Mouse (Mus musculus) layer of hippocampus, adult 9-10 months (tissue): ENCODE measurements around the gene Snx32.
A peak's percentile ranks its signal among the peaks of the same experiment; 100 is the strongest.

Experiments
- DNase-seq: peaks from one replicate; pipeline ENCODE4 v3.0.0; 2022; ENCODE audit warnings: low spot score

The Snx32 gene

GRCm38 (mm10) chr19:5483386-5484359, 26.7 kb downstream of the Snx32 start:
- no peak for DNase-seq

- no peak for DNase-seq
These were observed 28.9 kb downstream of the Snx32 start for GRCm38 (mm10) chr19:5481398-5481797.

- DNase-seq, result no peak
These were observed 30.3 kb downstream of the Snx32 start for GRCm38 (mm10) chr19:5480016-5480415.

GRCm38 (mm10) chr19:5477668-5478300, 32.6 kb downstream of the Snx32 start:
- no peak for DNase-seq

- no peak for DNase-seq
These were observed 33.2 kb downstream of the Snx32 start for GRCm38 (mm10) chr19:5477004-5477667.

GRCm38 (mm10) chr19:5475069-5475714, 35.1 kb downstream of the Snx32 start:
- DNase-seq, result no peak

- no peak for DNase-seq
These were observed 35.9 kb downstream of the Snx32 start for GRCm38 (mm10) chr19:5474281-5475068.

- no peak for DNase-seq
These were observed 36.6 kb downstream of the Snx32 start, which contains the start of gene Efemp2 for GRCm38 (mm10) chr19:5473720-5474119. TSS of gene Efemp2 (plus strand) at chr19:5473954.

GRCm38 (mm10) chr19:5472857-5473256, 37.5 kb downstream of the Snx32 start:
- no peak for DNase-seq

GRCm38 (mm10) chr19:5471846-5472245, 38.5 kb downstream of the Snx32 start:
- no peak for DNase-seq

GRCm38 (mm10) chr19:5468374-5468773, 42.0 kb downstream of the Snx32 start, which contains the start of gene Ctsw:
TSS of gene Ctsw (minus strand) at chr19:5468507.
- no peak for DNase-seq

GRCm38 (mm10) chr19:5466916-5467500, 43.3 kb downstream of the Snx32 start:
- no peak for DNase-seq

- DNase-seq, result no peak
These were observed 45.3 kb downstream of the Snx32 start for GRCm38 (mm10) chr19:5465037-5465436.

GRCm38 (mm10) chr19:5463791-5464562, 46.4 kb downstream of the Snx32 start:
- DNase-seq, result no peak

- no peak for DNase-seq
These were observed 47.1 kb downstream of the Snx32 start for GRCm38 (mm10) chr19:5463212-5463611.

GRCm38 (mm10) chr19:5461411-5461810, 48.9 kb downstream of the Snx32 start:
- DNase-seq, result no peak

- peak; percentile 73 for DNase-seq
These were observed 49.9 kb downstream of the Snx32 start, which contains the start of gene Fibp for GRCm38 (mm10) chr19:5460465-5460911. TSS of gene Fibp (plus strand) at chr19:5460615.

- DNase-seq, result no peak
These were observed 50.4 kb downstream of the Snx32 start for GRCm38 (mm10) chr19:5459896-5460295.

GRCm38 (mm10) chr19:5459019-5459418, 51.3 kb downstream of the Snx32 start:
- no peak for DNase-seq
